ENCODE assay signal across 16 mouse cellular contexts in genomic region chr12:86665656-86666055, GRCm38 (mm10). TPM values are rescaled to one million over a fixed set of nuclear protein-coding genes. Genes with fewer than 3 reads are reported as not detected.
DNase-seq lines count a peak whose midpoint lies in the region; ATAC-seq and TF ChIP-seq lines count a peak whose summit lies in the region.
"Had no signal": no experiment of that assay in that cellular context is flagged by ENCODE, and none has a peak within 500 bp of the region (broad histone marks: within the 10 kb centered on the region; RNA-seq: fewer than 3 reads in every experiment).

No protein-coding gene starts in this region.

- 39% methylated on average over 3 of the region's 3 CpGs for WGBS in cerebellum, adult 2 months
- 50% methylated on average over 3 of the region's 3 CpGs for WGBS in kidney, postnatal 0 days

- DNase-seq in cerebellum, adult 2 months = peak in 1 of 2 experiments; percentile 36
- no peak for DNase-seq in cerebellum, adult 11 months
- DNase-seq in kidney, postnatal 0 days (ENCODE audit: low spot score) = peak; percentile 44
- no peak for DNase-seq in kidney, postnatal 25 days
- peak; percentile 42 for DNase-seq in retina, embryonic 14.5 days (ENCODE audit: low spot score)
- DNase-seq in retina, postnatal 1 day = no peak
- DNase-seq in urinary bladder, postnatal 14 days (ENCODE audit: low spot score) = no peak
- no peak for DNase-seq in right cerebral cortex, adult 18-20 months
- DNase-seq: adrenal gland, postnatal 14 days; heart, adult 11 months; kidney, adult 8-10 months; spleen, adult 18-20 months; thymus, postnatal 25 days had no signal

- H3K4me2 ChIP-seq in kidney, postnatal 0 days (ENCODE audit: low read length) = no peak overlapping the region
- H3K4me2 ChIP-seq: heart, embryonic 15.5 days; neural tube, embryonic 13.5 days had no signal

- no peak overlapping the region for H3K27ac ChIP-seq in cerebellum, adult 2 months (ENCODE audit: insufficient read depth, low read length)
- H3K27ac ChIP-seq in kidney, postnatal 0 days = no peak overlapping the region
- H3K27ac ChIP-seq: heart, embryonic 15.5 days; neural tube, embryonic 13.5 days had no signal

- TF ChIP-seq CTCF in cerebellum, adult 2 months (IDR thresholded peaks at IDR 0.05; ENCODE audit: borderline replicate concordance, insufficient read depth, low read depth, low read length) = peak; percentile 41; the same call in 1 of the 2 replicates
- peak; percentile 55 for TF ChIP-seq CTCF in kidney, postnatal 0 days (IDR thresholded peaks at IDR 0.05; ENCODE audit: low read depth)

- no peaks in the 10 kb centered on the region for H3K36me3 ChIP-seq in kidney, postnatal 0 days (ENCODE audit: insufficient read depth, low read length)
- H3K36me3 ChIP-seq: heart, embryonic 15.5 days; neural tube, embryonic 13.5 days had no signal

- ATAC-seq in kidney, postnatal 0 days (replicated peaks; ENCODE audit: low FRiP score, low read depth) = no peak
- ATAC-seq: hindbrain, embryonic 16.5 days had no signal

- H3K4me1 ChIP-seq in cerebellum, adult 2 months (ENCODE audit: control insufficient read depth, insufficient read depth, low read length) = no peaks in the 10 kb centered on the region; the same call in 1 of the 2 replicates
- H3K4me1 ChIP-seq in kidney, postnatal 0 days (replicated peaks; ENCODE audit: insufficient read depth, low read length) = no peaks in the 10 kb centered on the region
- H3K4me1 ChIP-seq: heart, embryonic 15.5 days; neural tube, embryonic 13.5 days had no signal

- no peak for TF ChIP-seq POLR2A in cerebellum, adult 2 months (IDR thresholded peaks at IDR 0.05; ENCODE audit: borderline replicate concordance, insufficient read depth, low read length)

- H3K27me3 ChIP-seq in cerebellum, adult 2 months (ENCODE audit: control insufficient read depth, insufficient read depth, low read length) = no peaks in the 10 kb centered on the region
- no peaks in the 10 kb centered on the region for H3K27me3 ChIP-seq in kidney, postnatal 0 days (ENCODE audit: insufficient read depth, low read length)
- H3K27me3 ChIP-seq: heart, embryonic 15.5 days; neural tube, embryonic 13.5 days had no signal

- H3K4me3 ChIP-seq in cerebellum, adult 2 months (replicated peaks; ENCODE audit: insufficient read depth, low read depth, low read length) = no peak overlapping the region
- H3K4me3 ChIP-seq in kidney, postnatal 0 days (replicated peaks; ENCODE audit: low read depth, low read length) = no peak overlapping the region
- H3K4me3 ChIP-seq: heart, embryonic 15.5 days; neural tube, embryonic 13.5 days had no signal

- no peaks in the 10 kb centered on the region for H3K9me3 ChIP-seq in kidney, postnatal 0 days (replicated peaks; ENCODE audit: low read length)
- H3K9me3 ChIP-seq: heart, embryonic 15.5 days; neural tube, embryonic 13.5 days had no signal

- no peak overlapping the region for H3K9ac ChIP-seq in kidney, postnatal 0 days (ENCODE audit: low read depth, low read length)
- H3K9ac ChIP-seq: heart, embryonic 15.5 days; neural tube, embryonic 13.5 days had no signal

RNA-seq across cellular contexts. Expression of gene Vash1, which starts 12.8 kb away (rescaled TPM):
- 23.1 and 24.6 TPM in 2 replicates for polyA plus RNA-seq in cerebellum, adult 2 months (2012; rRNA removed)
- polyA plus RNA-seq in kidney, postnatal 0 days (2015; fragmentation: Nextera tagmentation; extraction: Ambion mirVana) = 6.4 and 6.8 TPM in 2 replicates

Comparison
In these comparisons a context has a peak if more than half of its experiments do, and no peak if none do; other contexts are left out.
1. DNase-seq: peak in kidney, postnatal 0 days (single experiment) and retina, embryonic 14.5 days (single experiment); none in cerebellum, adult 11 months (single experiment), kidney, postnatal 25 days (0 of 2), retina, postnatal 1 day (single experiment), urinary bladder, postnatal 14 days (single experiment) and right cerebral cortex, adult 18-20 months (single experiment).